Mouse (Mus musculus): ENCODE measurements around the gene Dnmt1.

The Dnmt1 gene

DNA sequence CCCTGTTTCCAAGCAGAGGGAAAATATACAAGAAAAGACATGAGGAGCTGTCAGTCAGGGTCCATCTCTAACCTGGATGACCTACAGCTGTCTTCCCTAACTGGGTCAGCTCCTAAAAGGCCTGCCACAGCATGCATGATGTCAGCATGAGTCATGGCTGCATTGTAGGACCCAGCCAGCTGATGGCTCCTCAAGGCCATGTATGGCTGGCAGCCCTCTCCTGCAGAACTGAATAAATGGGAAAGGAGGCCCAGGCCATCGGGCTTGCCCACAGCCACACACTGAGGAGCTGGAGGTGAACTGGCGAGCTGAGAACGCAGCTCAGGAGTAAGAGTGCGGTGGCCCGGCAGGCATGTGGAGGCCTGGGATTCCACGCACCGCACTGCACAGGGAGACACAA is 16.3 kb downstream of the Dnmt1 start:
- no peak for DNase-seq (ENCODE audit: low spot score)

- DNase-seq (ENCODE audit: low spot score), result no peak
Measured at GRCm38 (mm10) chr9:20923258-20923657, 36.4 kb downstream of the Dnmt1 start.

DNA sequence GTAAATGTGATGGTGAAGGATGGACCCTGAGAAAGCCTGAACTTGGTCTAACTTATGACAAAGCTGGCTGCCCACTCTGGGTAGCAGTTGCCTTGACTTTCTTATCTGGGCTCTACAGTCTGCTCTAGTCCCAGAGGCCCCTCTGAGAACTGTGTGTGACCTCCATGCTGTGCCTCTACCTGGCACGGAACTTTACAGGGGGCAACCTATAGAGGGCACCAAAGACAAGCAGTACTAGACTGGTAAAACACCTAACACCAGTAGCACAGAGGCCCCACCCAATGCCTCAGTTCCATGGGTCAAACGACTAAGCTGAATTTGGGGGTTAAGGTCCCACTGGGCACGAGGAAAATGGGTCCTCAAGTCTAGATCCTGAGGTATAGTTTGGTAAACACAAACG is 43.5 kb downstream of the Dnmt1 start:
- DNase-seq (ENCODE audit: low spot score), result no peak

- DNase-seq (ENCODE audit: low spot score), result no peak
Measured at GRCm38 (mm10) chr9:20909948-20910347, 49.7 kb downstream of the Dnmt1 start.

- DNase-seq (ENCODE audit: low spot score), result no peak
Measured at GRCm38 (mm10) chr9:20902174-20902491, 57.6 kb downstream of the Dnmt1 start.

DNA sequence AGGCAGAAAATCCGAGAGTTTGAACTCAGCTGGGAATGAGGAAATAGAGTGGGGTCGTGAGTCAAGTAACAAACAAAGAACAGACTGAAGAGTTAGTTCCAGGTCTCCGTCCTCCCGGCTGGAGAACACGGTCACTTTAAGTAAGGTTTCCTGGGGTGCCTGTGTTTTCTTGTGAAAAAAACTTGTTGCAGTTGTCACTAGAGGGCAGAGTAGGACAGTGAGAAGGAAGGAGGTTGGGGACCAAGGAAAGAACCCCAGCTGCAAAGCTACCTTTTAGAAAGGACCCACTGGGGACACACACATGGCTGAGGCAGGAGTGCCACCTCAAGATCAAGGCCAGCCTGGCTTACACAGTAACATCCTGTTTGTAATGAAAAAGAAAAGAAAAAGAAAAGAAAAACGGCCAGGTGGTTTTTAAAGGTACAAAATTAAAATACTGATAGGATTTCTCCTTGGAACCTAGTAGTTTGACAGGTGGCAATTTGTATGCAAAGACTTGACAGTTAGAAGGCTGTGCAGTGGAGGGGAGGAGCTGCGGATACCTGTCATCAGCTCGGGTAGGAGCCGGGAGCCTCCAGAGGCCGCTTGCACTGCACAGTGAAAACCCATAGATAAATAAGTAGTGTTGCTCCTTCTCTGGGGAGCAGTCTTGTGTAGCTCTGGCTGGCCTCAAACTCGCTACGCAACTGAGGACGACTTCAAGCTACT is 58.1 kb downstream of the Dnmt1 start:
- no peak for DNase-seq (ENCODE audit: low spot score)

DNA sequence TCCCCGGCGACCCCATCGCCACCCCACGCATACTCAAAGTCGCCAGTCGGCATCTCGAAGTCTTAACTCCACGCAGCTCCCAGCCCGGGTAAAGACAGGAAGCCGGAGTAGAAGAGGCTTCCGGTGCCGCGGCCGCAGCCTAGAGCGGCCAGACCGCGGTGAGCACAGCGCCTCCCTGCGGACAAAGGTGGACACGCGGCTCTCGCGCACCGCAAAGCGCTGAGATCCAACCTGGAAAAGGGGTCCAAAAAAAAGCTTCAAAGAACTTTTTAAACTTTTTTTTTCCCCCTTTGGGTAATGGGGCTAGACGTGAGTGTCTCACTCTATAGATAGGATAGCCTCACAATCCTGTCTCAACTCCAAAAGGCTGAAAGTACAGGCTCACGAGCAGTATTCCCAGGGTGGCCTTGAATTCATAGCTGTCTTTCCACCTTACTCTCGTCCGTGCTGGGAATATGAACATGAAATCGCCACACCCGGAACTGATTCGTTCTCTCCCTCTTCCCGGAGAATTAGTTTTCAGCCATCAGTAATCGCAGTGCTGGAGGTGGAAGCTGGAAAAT is 61.1 kb downstream of the Dnmt1 start, which contains the start of gene Eif3g:
Eif3g (minus strand) TSS at position 113 of the 563 bp plus-strand sequence.
- DNase-seq (ENCODE audit: low spot score), result peak; percentile 83

GRCm38 (mm10) chr9:20897736-20898510 is 61.8 kb downstream of the Dnmt1 start:
- no peak for DNase-seq (ENCODE audit: low spot score)

DNA sequence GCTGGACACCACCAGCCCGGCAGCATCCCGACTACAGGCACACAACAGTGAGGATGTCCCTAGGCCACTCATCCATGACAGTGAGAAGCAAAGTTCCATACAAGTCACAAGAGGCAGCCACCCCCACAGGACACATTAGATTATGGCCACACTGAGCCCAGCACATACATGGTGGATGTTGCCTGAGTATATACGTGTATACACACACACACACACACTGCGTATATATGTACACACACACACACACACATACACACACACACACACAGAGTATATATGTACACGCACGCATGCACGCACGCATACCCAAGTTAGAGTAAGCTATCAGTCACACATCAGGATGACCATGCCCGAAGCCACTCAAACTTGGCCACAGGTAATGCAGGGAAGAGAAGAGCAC is 64.3 kb downstream of the Dnmt1 start:
- DNase-seq (ENCODE audit: low spot score), result no peak

DNA sequence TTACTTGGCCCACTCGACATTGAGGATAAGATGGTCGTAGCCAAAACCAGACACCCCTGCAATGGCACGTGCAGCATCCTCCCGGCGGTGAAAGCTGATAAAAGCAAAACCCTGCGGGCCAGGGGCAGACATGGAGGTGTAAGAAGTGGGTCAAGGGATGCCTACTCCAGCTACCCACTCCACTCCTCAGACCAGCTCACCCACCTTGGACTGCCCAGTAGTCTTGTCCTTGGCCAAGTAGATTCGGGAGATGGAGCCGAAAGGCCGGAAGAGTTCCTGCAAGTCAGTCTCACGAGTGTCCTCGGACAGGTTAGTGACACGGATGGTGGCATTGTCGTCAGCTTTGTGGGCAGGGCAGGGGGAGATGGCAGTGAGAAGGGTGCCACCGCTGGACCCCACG is 65.1 kb downstream of the Dnmt1 start:
- DNase-seq (ENCODE audit: low spot score), result no peak

DNA sequence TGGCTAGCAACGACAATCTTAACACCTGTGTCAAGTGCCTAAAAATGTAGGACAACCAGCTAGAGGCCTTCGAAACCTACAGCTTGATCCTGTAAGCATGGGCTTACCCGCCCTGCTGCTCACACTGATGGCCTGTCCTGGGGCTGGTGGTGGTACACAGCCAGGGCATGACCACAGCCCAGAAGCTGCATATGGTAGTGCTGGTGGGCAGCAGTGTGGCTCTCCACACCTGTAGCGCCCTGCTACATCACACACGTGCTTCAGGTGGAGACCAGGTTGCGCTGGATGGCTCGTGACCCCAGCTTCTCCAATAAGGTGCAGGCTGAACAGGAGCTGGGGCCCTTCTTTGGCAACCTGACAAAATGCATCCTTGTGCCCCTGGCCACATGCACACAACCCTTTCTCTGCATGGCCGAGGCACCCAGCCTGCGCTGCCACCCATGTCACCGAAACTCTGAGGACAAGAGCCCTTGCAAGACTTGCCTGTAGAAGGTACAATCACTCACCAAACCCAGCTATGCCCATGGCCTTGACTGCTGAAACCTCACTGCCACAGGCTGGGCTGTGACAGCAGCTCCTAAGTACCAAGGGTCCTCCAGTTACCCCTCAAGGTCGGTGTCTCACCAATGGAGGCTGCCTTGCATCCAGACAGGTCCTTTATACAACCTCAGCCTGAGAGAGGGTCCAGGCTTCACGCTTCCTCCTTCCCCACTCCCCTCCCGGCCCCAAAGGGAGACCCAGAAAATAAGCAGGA is 65.9 kb downstream of the Dnmt1 start:
- no peak for DNase-seq (ENCODE audit: low spot score)

GRCm38 (mm10) chr9:20893069-20893468 is 66.6 kb downstream of the Dnmt1 start:
- no peak for DNase-seq (ENCODE audit: low spot score)

- no peak for DNase-seq (ENCODE audit: low spot score)
Measured at GRCm38 (mm10) chr9:20892104-20892653, 67.5 kb downstream of the Dnmt1 start.

- DNase-seq (ENCODE audit: low spot score), result no peak
Measured at GRCm38 (mm10) chr9:20891339-20892103, 68.2 kb downstream of the Dnmt1 start.

DNA sequence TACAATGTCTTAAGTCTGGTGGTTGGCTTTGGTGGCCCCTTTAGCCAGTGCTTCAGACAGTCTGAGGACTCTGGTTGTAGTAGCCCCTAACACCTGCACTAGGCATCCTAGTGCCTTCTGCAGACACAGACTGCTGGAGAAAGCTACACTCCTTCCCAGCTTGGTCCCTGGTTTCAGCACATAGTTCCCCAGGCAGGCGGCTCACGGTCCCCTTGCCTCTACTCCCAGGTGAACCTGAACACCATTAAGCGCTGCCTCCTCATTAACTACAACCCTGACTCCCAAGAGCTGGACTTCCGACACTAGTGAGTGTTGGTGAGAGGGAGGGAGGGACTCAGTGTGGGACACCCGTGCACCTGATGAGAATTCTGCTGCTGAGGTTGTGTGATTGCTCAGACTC is 69.3 kb downstream of the Dnmt1 start:
- no peak for DNase-seq (ENCODE audit: low spot score)

- no peak for DNase-seq (ENCODE audit: low spot score)
Measured at GRCm38 (mm10) chr9:20889185-20890141, 70.2 kb downstream of the Dnmt1 start.

GRCm38 (mm10) chr9:20888386-20888765 is 71.3 kb downstream of the Dnmt1 start:
- no peak for DNase-seq (ENCODE audit: low spot score)

GRCm38 (mm10) chr9:20887704-20888385 is 71.8 kb downstream of the Dnmt1 start, which contains the start of gene Ppan:
Gene Ppan, plus strand, starts transcription at chr9:20888175.
- DNase-seq (ENCODE audit: low spot score), result peak; percentile 83

DNA sequence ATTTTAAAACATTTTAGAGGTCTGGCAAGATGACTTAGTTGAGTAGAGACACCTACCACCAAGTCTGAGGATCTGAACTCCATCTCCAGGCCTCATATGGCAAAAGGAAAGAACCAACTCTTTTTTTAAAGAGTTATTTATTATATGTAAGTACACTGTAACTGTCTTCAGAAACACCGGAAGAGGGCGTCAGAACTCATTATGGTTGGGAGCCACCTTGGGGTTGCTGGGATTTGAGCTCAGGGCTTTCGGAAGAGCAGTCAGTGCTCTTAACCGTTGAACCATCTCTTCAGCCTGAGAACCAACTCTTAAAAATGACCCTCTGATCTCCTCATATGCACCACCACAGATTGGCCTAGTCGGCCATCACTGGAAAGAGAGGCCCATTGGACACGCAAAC is 72.5 kb downstream of the Dnmt1 start:
- no peak for DNase-seq (ENCODE audit: low spot score)

DNA sequence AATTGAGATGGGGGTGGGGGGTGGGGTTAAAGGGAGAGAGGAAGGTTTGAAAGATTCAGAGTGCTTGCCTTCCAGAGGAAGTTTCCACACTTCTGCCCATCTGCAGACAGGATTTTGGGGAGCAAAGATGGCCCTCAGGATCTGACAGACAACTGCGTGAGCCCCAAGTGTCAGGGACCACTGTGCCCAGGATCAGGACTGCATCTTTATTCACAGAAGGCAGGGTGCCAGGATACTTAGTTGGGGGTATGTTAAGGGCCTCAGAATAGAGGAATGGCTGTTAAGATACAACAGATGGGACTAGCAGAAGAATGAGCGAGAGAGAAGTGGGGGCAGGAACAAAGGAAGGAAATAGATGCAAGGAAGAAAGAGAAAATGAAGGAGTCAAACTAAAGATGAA is 73.1 kb downstream of the Dnmt1 start:
- DNase-seq (ENCODE audit: low spot score), result no peak
